Mouse (Mus musculus): ENCODE data around the gene Akt1s1. TPM values are rescaled to one million over a fixed set of nuclear protein-coding genes. Genes with fewer than 3 reads are reported as not detected.

Akt1s1 gene
- total RNA-seq, 1 experiment from 2014 or later = 90.6 TPM

DNA sequence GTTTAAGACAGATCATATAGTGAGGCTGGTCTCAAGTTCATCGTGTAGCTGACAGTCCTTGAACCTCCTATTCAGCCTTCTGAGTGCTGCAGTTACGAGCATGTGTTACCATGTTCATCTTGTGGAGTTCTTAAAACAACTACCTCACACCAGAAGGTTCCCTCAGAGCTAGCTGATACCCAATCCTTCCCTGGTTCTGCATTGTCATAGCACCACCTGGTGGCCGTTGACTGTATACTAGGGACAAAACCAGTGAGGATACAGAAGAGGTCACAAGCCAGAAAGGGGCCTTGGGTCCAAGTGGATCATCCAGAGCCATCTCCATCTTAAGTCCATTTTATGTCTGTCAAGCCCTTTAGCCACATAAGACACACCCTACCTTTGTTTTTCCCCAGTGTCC lies 23.9 kb upstream of the Akt1s1 start:
- peak; percentile 89 for DNase-seq

GRCm38 (mm10) chr7:44826771-44827170 lies 22.0 kb upstream of the Akt1s1 start:
- no peak for DNase-seq

DNA sequence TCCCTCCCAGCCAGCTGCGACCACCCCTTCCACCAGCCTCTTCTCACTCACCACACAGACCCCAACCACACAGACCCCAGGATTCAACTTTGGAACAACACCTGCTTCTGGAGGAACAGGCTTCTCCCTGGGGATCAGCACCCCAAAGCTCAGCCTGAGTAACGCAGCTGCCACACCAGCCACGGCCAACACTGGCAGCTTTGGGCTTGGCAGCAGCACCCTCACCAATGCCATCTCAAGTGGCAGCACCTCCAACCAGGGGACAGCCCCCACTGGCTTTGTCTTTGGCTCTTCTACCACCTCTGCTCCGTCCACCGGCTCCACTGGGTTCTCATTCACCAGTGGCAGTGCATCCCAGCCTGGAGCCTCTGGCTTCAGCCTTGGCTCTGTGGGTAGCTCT lies 20.1 kb upstream of the Akt1s1 start:
- no peak for DNase-seq

DNA sequence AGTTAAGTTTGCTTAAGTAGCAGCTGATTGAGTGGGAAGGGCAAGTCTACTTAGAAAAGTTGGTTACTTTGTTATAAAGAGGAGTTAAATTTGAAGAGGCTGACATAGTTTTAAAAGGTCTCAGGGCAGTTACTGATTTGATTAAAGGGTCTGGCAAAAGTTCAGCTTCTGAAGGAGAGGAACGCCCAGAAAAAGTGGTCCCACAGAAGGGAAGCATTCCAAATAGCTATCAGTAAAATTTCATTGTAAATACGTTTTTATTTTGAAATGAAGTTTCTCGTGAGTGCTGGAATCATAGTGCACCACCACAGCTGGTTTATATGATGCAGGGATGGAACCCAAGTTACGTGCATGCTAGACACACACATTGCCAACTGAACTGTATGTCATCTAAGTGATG lies 16.0 kb upstream of the Akt1s1 start:
- no peak for DNase-seq

DNA sequence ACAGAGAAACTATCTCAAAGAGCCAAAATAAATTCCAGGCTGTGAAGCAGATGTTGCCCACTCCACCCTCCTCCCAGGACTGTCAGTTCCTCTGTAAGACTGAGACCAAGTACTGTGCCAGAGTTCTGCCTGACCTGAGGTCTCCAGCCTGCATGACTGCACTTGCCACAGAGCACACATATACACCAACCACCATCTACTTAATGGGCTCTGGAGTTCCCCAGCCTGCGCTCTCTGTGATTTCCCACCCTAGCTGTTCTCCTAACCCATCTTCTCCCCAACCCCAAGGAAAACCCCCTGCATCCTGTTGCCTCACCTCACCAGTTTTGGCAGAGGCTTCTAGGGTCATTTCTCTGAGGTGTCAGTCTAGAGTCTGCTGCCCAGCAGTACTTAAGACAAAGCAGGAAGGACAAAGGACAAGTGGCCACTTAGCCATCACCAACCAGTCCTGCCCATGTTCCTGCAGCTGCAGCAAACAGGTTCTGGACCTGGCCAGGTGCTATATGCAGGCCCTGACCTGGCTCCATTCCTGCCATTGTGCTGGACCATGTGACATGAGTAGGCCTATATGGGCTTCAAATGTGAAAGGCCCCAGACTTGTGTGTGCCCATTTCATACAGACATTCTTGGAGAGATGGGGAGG lies 13.3 kb upstream of the Akt1s1 start:
- peak; percentile 4 for DNase-seq

DNA sequence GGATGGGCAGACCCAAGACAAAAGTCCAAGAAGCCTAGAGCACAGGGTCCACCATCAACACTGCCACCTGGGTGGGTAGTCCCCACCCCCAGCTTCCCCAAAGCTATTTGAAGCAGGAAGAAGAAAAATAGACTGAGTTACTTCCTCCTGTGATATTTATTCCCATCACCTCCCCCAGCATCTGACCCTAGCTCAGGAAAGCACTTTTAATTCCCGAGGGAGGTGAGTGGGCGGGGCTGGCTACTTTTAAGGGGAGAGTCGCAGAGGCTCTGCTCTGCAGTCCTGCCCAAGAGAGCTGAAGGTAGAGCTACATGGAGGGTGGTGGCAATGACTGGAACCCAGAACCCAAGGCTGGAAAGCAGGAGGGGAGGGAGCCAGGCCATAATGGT lies 12.8 kb upstream of the Akt1s1 start:
- DNase-seq = peak; percentile 46

- DNase-seq = no peak
Measured at GRCm38 (mm10) chr7:44836423-44837053, 12.3 kb upstream of the Akt1s1 start.

GRCm38 (mm10) chr7:44838073-44838472 lies 10.7 kb upstream of the Akt1s1 start:
- peak; percentile 5 for DNase-seq

DNA sequence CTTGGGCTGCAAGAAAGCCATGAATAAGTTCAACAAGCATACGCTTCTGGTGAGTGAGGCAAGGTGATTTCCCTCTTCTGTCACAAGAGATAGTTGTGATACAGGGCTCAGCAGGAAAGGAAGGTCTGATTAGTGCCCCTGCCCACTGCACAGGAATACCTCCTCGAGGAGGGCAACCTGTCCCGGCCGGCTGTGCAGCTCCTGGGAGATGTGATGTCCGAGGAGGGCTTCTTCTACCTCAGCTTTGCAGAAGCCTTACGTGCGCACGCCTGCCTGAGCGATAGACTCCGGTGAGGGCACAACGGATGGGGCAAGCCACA lies 9.7 kb upstream of the Akt1s1 start:
- no peak for DNase-seq

DNA sequence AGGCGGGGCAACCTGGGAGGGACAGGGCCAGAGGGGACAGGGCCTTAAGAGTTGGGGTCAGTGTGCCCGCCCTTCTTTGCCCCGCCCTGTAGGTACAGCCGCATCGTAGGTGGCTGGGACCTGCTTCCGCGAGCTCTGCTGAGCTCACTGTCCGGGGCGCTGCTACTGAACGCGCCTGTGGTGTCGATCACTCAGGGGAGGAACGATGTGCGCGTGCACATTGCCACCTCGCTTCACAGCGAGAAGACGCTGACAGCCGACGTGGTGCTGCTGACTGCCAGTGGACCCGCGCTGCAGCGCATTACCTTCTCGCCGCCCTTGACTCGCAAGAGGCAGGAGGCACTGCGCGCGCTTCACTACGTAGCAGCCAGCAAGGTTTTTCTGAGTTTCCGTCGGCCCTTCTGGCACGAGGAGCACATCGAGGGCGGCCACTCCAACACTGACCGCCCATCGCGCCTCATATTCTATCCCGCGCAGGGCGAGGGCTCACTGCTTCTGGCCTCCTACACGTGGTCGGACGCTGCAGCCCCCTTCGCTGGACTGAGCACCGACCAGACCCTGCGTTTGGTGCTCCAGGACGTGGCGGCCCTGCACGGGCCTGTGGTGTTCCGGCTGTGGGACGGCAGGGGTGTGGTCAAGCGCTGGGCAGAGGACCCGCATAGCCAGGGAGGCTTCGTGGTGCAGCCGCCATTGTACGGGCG lies 9.2 kb upstream of the Akt1s1 start:
- DNase-seq = peak; percentile 75

DNA sequence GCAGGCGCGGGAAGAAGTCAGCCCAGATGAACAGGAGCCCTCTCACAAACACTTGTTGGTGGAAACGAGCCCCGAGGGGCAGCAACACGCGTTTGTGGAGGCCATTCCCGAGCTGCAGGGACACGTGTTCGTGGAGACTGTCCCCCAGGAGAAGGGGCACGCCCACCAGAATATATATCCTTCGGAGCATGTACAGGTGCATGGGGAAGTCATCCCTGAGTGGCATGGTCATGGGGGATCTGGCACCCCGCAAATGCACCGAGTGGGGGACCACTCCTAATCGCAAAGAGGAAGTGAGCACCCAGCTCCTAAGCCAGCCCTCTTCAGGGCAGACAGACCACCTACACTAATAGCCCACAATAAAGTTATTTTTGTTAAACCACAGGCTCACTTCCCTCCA lies 8.4 kb upstream of the Akt1s1 start:
- DNase-seq = no peak

GRCm38 (mm10) chr7:44841825-44842463 lies 6.8 kb upstream of the Akt1s1 start:
- no peak for DNase-seq

GRCm38 (mm10) chr7:44845006-44845405 lies 3.8 kb upstream of the Akt1s1 start:
- no peak for DNase-seq

GRCm38 (mm10) chr7:44846804-44847203 lies 2.0 kb upstream of the Akt1s1 start:
- DNase-seq = no peak

DNA sequence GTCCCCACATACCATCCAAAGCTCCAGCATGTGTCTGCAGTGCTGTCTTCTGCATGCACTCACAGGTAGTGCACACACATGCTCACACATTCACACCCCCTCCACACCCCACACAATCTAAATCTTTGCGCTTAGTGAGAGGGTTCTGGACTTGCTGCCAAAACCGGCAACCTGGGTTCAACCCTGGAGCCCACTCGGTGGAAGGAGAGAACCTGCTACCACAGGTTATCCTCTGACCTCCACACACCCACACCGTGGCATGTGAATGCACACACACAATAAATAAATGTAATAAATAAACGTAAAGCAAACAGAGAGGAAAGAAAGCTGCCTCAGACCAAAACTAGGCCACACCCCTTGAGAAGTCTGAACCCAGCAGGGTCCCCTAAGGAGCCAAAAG lies 1.0 kb upstream of the Akt1s1 start:
- DNase-seq = no peak

- peak; percentile 95 for DNase-seq
Measured at GRCm38 (mm10) chr7:44849416-44850111, 773 bp downstream of the Akt1s1 start.

GRCm38 (mm10) chr7:44850146-44850545 lies 1.4 kb downstream of the Akt1s1 start:
- DNase-seq = peak; percentile 90

DNA sequence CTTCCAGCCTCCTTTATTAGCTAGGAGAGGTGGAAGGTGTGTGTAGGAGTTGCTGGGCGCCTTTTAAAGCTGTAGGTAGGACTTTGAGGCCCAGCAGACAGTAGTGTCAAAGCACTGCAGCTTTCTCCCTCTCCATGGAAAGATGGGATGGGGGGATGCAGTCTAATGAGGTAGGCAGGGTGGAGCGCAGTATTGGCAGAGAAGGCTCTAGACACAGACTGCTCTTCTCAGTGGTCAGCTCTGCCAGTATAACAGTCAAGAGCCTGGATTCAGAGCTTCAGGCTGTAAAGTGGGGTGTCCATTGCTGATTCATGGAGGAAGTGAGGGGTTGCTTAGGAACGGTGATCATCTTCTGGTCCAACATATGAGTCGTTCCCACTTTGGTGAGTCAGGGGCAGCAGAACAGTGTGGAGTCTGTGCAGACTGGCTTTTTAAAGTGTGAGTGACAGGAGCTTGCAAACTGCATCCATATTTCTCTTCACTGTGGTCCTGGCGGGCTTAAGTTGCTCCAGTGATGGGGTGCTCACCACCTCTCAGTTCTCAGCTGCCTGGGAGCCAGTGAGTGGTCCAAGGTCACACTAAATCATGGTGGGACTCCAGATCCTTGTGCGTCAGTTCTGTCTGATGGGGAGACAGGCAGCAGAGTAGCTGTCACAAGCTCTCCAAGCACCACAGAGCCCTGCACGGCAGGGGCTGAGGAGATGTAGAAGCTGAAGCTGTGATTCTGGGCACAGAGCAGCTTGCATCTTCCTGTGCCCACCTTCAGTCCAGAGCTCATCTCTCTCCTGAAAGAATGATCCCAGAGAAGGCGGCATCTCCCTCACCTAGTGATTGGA lies 2.2 kb downstream of the Akt1s1 start:
- no peak for DNase-seq

DNA sequence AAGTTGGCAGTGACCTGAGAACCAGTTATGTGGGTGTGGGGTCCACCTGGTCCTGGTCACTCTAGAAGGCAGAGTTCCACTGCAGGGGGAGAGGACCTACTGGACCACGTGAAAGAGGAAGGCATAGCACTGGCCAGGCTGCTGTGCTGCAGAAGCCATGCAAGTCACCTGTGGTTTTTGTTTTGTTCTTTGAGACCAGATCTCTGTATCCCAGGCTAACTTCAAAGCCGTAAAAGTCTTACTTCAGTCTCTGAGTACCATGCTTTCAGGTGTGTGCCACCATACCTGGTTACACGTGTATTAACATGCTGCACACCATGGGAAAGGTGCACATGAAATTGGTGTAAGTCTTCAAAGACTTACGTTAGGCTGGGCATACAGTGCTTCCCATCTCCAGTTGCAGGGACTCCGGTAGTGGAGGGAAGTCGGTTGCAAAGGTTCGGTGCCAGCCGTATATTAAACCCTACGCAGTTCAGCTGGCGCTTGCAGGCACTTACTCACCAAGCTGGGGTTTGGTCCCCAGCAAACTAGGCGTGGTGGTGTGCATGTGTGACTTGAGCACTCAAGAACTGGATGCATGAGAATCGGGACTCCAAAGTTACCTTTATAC lies 2.9 kb downstream of the Akt1s1 start:
- DNase-seq = no peak

DNA sequence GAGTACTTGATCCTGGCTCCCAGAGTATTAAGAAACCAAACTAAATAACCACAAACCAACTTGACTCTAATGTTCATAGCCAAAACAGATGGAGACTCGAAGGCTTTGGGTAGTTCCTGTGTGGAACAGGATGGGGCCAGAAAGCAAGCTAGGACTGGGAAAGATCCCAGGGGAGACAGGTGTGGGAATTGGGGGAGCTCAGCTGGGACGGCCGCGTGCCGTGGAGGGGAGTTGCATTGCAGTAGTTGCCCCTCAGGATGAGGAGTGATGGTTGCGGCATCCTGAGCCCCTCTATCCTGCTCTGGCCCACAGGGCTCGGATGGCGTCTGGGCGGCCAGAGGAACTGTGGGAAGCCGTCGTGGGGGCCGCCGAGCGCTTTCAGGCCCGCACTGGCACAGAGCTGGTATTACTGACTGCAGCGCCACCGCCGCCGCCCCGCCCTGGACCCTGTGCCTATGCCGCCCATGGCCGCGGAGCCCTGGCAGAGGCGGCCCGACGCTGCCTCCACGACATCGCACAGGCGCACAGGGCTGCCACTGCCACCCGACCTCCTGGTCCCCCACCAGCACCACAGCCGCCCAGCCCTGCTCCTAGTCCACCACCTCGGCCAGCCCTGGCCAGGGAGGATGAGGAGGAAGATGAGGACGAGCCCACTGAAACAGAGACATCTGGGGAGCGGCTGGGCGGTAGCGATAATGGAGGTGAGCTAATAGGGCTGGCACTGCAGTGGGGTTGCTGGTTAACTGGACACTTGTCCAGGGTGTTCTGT lies 3.7 kb downstream of the Akt1s1 start:
- DNase-seq = no peak

DNA sequence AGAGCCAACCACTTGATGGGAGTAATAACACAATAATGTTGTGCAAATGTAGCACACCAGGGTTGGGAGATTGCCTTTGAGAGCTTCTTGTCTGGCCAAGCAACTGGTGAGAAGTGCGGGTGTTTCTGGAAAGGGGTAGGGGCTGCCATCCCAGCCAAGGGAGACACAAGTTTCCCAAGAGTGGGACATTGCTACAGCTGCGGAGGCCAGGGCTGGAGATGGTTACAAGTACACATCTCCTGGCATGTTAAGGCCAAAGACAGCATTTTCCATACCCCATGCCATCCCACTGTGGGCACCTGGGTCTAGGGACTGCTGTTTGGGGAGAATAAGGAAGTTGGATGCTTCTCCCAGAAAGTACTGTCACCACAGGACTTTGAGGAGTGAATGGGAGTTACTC lies 4.3 kb downstream of the Akt1s1 start:
- no peak for DNase-seq

All from adrenal gland, postnatal 14 days (tissue).